8 mouse cellular contexts compared by ENCODE assay signal in genomic region chr2:174075072-174075570, GRCm38 (mm10). TPM values are rescaled to one million over a fixed set of nuclear protein-coding genes. Genes with fewer than 3 reads are reported as not detected.
DNase-seq lines count a peak whose midpoint lies in the region; ATAC-seq and TF ChIP-seq lines count a peak whose summit lies in the region.

No protein-coding gene starts in this region.

- ATAC-seq in forebrain, embryonic 11.5 days (replicated peaks; ENCODE audit: low FRiP score) = peak; percentile 9
- ATAC-seq in intestine, embryonic 16.5 days = no peak
- ATAC-seq in liver, embryonic 15.5 days (ENCODE audit: insufficient read depth) = no peak
- ATAC-seq in stomach, embryonic 15.5 days (ENCODE audit: insufficient read depth, low FRiP score, low read depth) = no peak

- no peak for TF ChIP-seq CTCF in ES-Bruce4 (IDR thresholded peaks at IDR 0.05; ENCODE audit: low read depth, low read length)

- DNase-seq in embryo, embryonic 11 days = peak; percentile 28
- no peak for DNase-seq in embryo, embryonic 10.5 days (ENCODE audit: low spot score)
- DNase-seq in forebrain, embryonic 11.5 days (ENCODE audit: low spot score) = peak; percentile 63
- no peak for DNase-seq in natural killer cell, adult 2 months (ENCODE audit: low spot score in 2 of 2)

- under 1% methylated on average over 22 of the region's 22 CpGs for WGBS in forebrain, embryonic 11.5 days
- 7% methylated on average over 22 of the region's 22 CpGs for WGBS in intestine, embryonic 16.5 days
- 5% methylated on average over 22 of the region's 22 CpGs for WGBS in liver, embryonic 15.5 days (ENCODE audit: insufficient replicate concordance)
- WGBS in stomach, embryonic 15.5 days = 6% methylated on average over 22 of the region's 22 CpGs

- H3K27me3 ChIP-seq in ES-Bruce4 (ENCODE audit: control insufficient read depth, insufficient read depth, low read length, poor library complexity, severe bottlenecking) = no peaks in the 10 kb centered on the region
- H3K27me3 ChIP-seq in forebrain, embryonic 11.5 days (ENCODE audit: control insufficient read depth, insufficient read depth, low read length) = no peaks in the 10 kb centered on the region
- H3K27me3 ChIP-seq in intestine, embryonic 16.5 days (replicated peaks; ENCODE audit: control insufficient read depth, insufficient read depth, low read length) = no peaks in the 10 kb centered on the region
- peaks cover 6% of the 10 kb centered on the region for H3K27me3 ChIP-seq in liver, embryonic 15.5 days
- H3K27me3 ChIP-seq in stomach, embryonic 15.5 days (replicated peaks) = no peaks in the 10 kb centered on the region

- no peaks in the 10 kb centered on the region for H3K36me3 ChIP-seq in ES-Bruce4 (ENCODE audit: control insufficient read depth, insufficient read depth, low read length, poor library complexity, severe bottlenecking)
- H3K36me3 ChIP-seq in forebrain, embryonic 11.5 days (ENCODE audit: control insufficient read depth, insufficient read depth, low read length) = no peaks in the 10 kb centered on the region
- no peaks in the 10 kb centered on the region for H3K36me3 ChIP-seq in intestine, embryonic 16.5 days (ENCODE audit: control insufficient read depth, insufficient read depth, low read length)
- no peaks in the 10 kb centered on the region for H3K36me3 ChIP-seq in liver, embryonic 15.5 days (replicated peaks)
- H3K36me3 ChIP-seq in stomach, embryonic 15.5 days = no peaks in the 10 kb centered on the region

- no peaks in the 10 kb centered on the region for H3K4me1 ChIP-seq in ES-Bruce4 (ENCODE audit: control insufficient read depth, insufficient read depth, low read length)
- peaks cover 8% of the 10 kb centered on the region for H3K4me1 ChIP-seq in forebrain, embryonic 11.5 days (replicated peaks; ENCODE audit: control insufficient read depth, insufficient read depth, low read length)
- H3K4me1 ChIP-seq in intestine, embryonic 16.5 days (ENCODE audit: control insufficient read depth, insufficient read depth, low read length) = peaks cover 15% of the 10 kb centered on the region
- peaks cover 38% of the 10 kb centered on the region for H3K4me1 ChIP-seq in liver, embryonic 15.5 days (replicated peaks)
- peaks cover 19% of the 10 kb centered on the region for H3K4me1 ChIP-seq in stomach, embryonic 15.5 days

- H3K9ac ChIP-seq in ES-Bruce4 (ENCODE audit: low read depth, poor library complexity, severe bottlenecking) = peak overlapping the region; percentile 72
- H3K9ac ChIP-seq in forebrain, embryonic 11.5 days (ENCODE audit: low read length) = peak overlapping the region; percentile 63
- H3K9ac ChIP-seq in intestine, embryonic 16.5 days (ENCODE audit: low read depth, low read length) = peak overlapping the region; percentile 92
- H3K9ac ChIP-seq in liver, embryonic 15.5 days = 0 out of 2 replicates have a peak overlapping the region, but pooled peaks have one; percentile 82
- 0 out of 2 replicates have a peak overlapping the region, but pooled peaks have one; percentile 27 for H3K9ac ChIP-seq in stomach, embryonic 15.5 days

- peak overlapping the region; percentile 41 for H3K4me3 ChIP-seq in ES-Bruce4 (ENCODE audit: low read depth, low read length)
- H3K4me3 ChIP-seq in forebrain, embryonic 11.5 days (ENCODE audit: low read depth, low read length) = peak overlapping the region; percentile 42
- H3K4me3 ChIP-seq in intestine, embryonic 16.5 days (ENCODE audit: low read length) = peak overlapping the region; percentile 21
- H3K4me3 ChIP-seq in liver, embryonic 15.5 days (replicated peaks) = peak overlapping the region; percentile 85
- peak overlapping the region; percentile 22 for H3K4me3 ChIP-seq in stomach, embryonic 15.5 days (replicated peaks)

- no peak for TF ChIP-seq POLR2A in ES-Bruce4 (IDR thresholded peaks at IDR 0.05; ENCODE audit: insufficient read depth, low read length)

- H3K4me2 ChIP-seq in forebrain, embryonic 11.5 days (ENCODE audit: low read depth, low read length, severe bottlenecking) = peak overlapping the region; percentile 78
- peak overlapping the region; percentile 93 for H3K4me2 ChIP-seq in intestine, embryonic 16.5 days (ENCODE audit: low read depth, low read length)
- H3K4me2 ChIP-seq in liver, embryonic 15.5 days = peak overlapping the region; percentile 90
- peak overlapping the region; percentile 85 for H3K4me2 ChIP-seq in stomach, embryonic 15.5 days

- TF ChIP-seq EP300 in ES-Bruce4 (IDR thresholded peaks at IDR 0.05; ENCODE audit: insufficient read depth, low read depth, low read length) = no peak

- no peaks in the 10 kb centered on the region for H3K9me3 ChIP-seq in ES-Bruce4 (replicated peaks; ENCODE audit: control insufficient read depth, insufficient read depth, low read length, poor library complexity, severe bottlenecking)
- no peaks in the 10 kb centered on the region for H3K9me3 ChIP-seq in forebrain, embryonic 11.5 days (ENCODE audit: control insufficient read depth, low read length)
- no peaks in the 10 kb centered on the region for H3K9me3 ChIP-seq in intestine, embryonic 16.5 days (ENCODE audit: control insufficient read depth, low read length)
- no peaks in the 10 kb centered on the region for H3K9me3 ChIP-seq in liver, embryonic 15.5 days (replicated peaks)
- no peaks in the 10 kb centered on the region for H3K9me3 ChIP-seq in stomach, embryonic 15.5 days

- H3K27ac ChIP-seq in ES-Bruce4 (ENCODE audit: insufficient read depth, low read length) = no peak overlapping the region
- H3K27ac ChIP-seq in forebrain, embryonic 11.5 days (ENCODE audit: low read depth, low read length) = peak overlapping the region; percentile 84
- peak overlapping the region; percentile 98 for H3K27ac ChIP-seq in intestine, embryonic 16.5 days (ENCODE audit: low read length)
- peak overlapping the region; percentile 83; the same call in 1 of the 2 replicates for H3K27ac ChIP-seq in liver, embryonic 15.5 days (replicated peaks)
- H3K27ac ChIP-seq in stomach, embryonic 15.5 days = peak overlapping the region; percentile 97

RNA-seq across cellular contexts. Expression of gene Stx16, which starts 1.0 kb away (rescaled TPM):
- 57.3 and 59.7 TPM in 2 replicates for polyA plus RNA-seq in ES-Bruce4 (2011; ENCODE audit: insufficient read depth, insufficient read length, low read depth, missing spikeins)
- 9.4 and 10.7 TPM in 2 replicates for polyA plus RNA-seq in forebrain, embryonic 11.5 days (2014; fragmentation: Nextera tagmentation; extraction: Ambion mirVana)
- polyA plus RNA-seq in intestine, embryonic 16.5 days (2015; fragmentation: Nextera tagmentation; extraction: Ambion mirVana) = 8.3 and 9.1 TPM in 2 replicates
- polyA plus RNA-seq in liver, embryonic 15.5 days (2015; fragmentation: Nextera tagmentation; extraction: Ambion mirVana) = 2.7 and 3.1 TPM in 2 replicates
- 12.0 and 12.9 TPM in 2 replicates for polyA plus RNA-seq in stomach, embryonic 15.5 days (2015; fragmentation: Nextera tagmentation; extraction: Ambion mirVana)

RNA-seq across cellular contexts. Expression of gene Npepl1, which starts 35.0 kb away (rescaled TPM):
- 28.7 TPM in 2 replicates for polyA plus RNA-seq in ES-Bruce4 (2011; ENCODE audit: insufficient read depth, insufficient read length, low read depth, missing spikeins)
- 31.2 and 31.5 TPM in 2 replicates for polyA plus RNA-seq in forebrain, embryonic 11.5 days (2014; fragmentation: Nextera tagmentation; extraction: Ambion mirVana)
- polyA plus RNA-seq in intestine, embryonic 16.5 days (2015; fragmentation: Nextera tagmentation; extraction: Ambion mirVana) = 44.4 and 46.0 TPM in 2 replicates
- polyA plus RNA-seq in liver, embryonic 15.5 days (2015; fragmentation: Nextera tagmentation; extraction: Ambion mirVana) = 29.6 and 33.8 TPM in 2 replicates
- polyA plus RNA-seq in stomach, embryonic 15.5 days (2015; fragmentation: Nextera tagmentation; extraction: Ambion mirVana) = 55.4 and 60.7 TPM in 2 replicates

Comparison
In these comparisons a context has a peak if more than half of its experiments do, and no peak if none do; other contexts are left out.
1. DNase-seq: peak in embryo, embryonic 11 days (single experiment) and forebrain, embryonic 11.5 days (single experiment); none in embryo, embryonic 10.5 days (single experiment) and natural killer cell, adult 2 months (0 of 2).
2. H3K4me3 ChIP-seq: peak in every context shown above with its lines; median percentile 85 in liver, embryonic 15.5 days; 42 in forebrain, embryonic 11.5 days; 41 in ES-Bruce4; 22 in stomach, embryonic 15.5 days; 21 in intestine, embryonic 16.5 days.
3. H3K9ac ChIP-seq: peak in every context shown above with its lines; median percentile 92 in intestine, embryonic 16.5 days; 82 in liver, embryonic 15.5 days; 72 in ES-Bruce4; 63 in forebrain, embryonic 11.5 days; 27 in stomach, embryonic 15.5 days.
4. Peak in every context shown above with its lines, with median percentiles within 50 percentile points of each other: H3K4me2 ChIP-seq.